Mouse (Mus musculus): ENCODE measurements at regions not wholly inside any gene's neighbourhood (a gene's known extent, or its start where the extent isn't known, plus 50 kb on each side); places are given as distances from the start of the nearest gene placed in this dataset.

- TF ChIP-seq CTCF (IDR thresholded peaks at IDR 0.05; ENCODE audit: low read depth, low read length) (no peak), GATA2 (IDR thresholded peaks at IDR 0.05; ENCODE audit: borderline replicate concordance, low read depth, low read length) (no peak), POLR2AphosphoS5 (IDR thresholded peaks at IDR 0.05; ENCODE audit: insufficient replicate concordance, low read depth, low read length) (no peak), GATA1 (IDR thresholded peaks at IDR 0.05; ENCODE audit: borderline replicate concordance, low read length) (no peak), TAL1 (conservative IDR thresholded peaks at IDR 0.05; ENCODE audit: low read depth, low read length) (no peak)
These were observed 246.6 kb upstream of the Gm4791 start for GRCm38 (mm10) chr9:46751981-46752380.
